Mouse (Mus musculus) kidney, adult 9 months (tissue): ENCODE results near the gene Sfmbt1.
"Not testable (repeated sequence)": the region's sequence is repeated elsewhere in the genome, so short reads cannot be mapped to it uniquely, and the experiment has no call there.

ENCODE experiments used
- DNase-seq: peaks from one replicate; pipeline ENCODE4 v3.0.0; 2022

The Sfmbt1 gene

GRCm38 (mm10) chr14:30718696-30719095, 4.0 kb downstream of the Sfmbt1 start:
- DNase-seq, result not testable (repeated sequence)

- DNase-seq, result no peak
Observed at GRCm38 (mm10) chr14:30719514-30719913, 4.9 kb downstream of the Sfmbt1 start.

GRCm38 (mm10) chr14:30721850-30722249, 7.2 kb downstream of the Sfmbt1 start:
- DNase-seq, result no peak

GRCm38 (mm10) chr14:30722406-30722805, 7.8 kb downstream of the Sfmbt1 start:
- DNase-seq, result no peak

- no peak for DNase-seq
Observed at GRCm38 (mm10) chr14:30731896-30732295, 17.2 kb downstream of the Sfmbt1 start.

GRCm38 (mm10) chr14:30734665-30735064, 20.0 kb downstream of the Sfmbt1 start:
- no peak for DNase-seq

DNA sequence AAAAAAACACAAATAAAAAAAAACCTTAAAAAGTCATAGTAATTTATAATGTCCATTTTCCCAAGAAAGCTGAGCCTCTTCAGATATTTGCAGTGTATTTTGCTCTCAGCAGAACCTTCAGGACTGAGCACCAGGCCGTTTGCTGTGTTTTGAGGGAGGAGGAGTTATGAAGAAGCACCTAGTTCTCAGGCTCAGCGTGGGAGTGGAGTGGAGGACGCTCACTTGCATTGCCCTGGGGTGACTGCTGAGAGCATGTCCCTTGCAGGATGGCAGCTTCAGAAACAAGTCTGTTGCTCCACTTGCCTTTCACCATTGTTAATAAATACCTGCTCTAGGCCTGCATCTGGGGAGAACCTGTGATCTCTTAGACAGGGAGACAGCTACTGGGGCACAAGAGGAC, 21.2 kb downstream of the Sfmbt1 start:
- no peak for DNase-seq

- no peak for DNase-seq
Observed at GRCm38 (mm10) chr14:30736413-30736812, 21.8 kb downstream of the Sfmbt1 start.

GRCm38 (mm10) chr14:30743891-30744290, 29.2 kb downstream of the Sfmbt1 start:
- no peak for DNase-seq

- no peak for DNase-seq
Observed at GRCm38 (mm10) chr14:30746160-30746559, 31.5 kb downstream of the Sfmbt1 start.

DNA sequence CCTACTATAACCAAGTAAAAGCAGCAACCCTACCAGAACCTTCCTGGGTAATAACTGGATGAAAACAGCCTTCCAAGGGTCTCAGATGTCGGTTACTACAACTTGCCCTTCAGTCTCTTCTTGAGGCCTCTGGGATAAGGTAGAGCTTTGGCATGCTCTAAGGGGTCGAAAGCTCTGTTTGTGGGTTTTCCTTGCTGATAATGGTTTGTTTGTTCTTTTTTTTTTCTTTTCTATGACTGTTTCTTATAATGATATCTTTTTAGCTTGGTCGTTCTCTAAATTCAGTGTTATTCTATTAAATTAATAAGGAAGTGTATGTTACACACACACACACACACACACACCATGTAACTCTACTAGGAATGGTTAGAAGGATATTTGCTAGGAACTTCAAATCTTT, 42.6 kb downstream of the Sfmbt1 start:
- no peak for DNase-seq

- DNase-seq, result no peak
Observed at GRCm38 (mm10) chr14:30761211-30761610, 46.6 kb downstream of the Sfmbt1 start.

GRCm38 (mm10) chr14:30762131-30762903, 47.7 kb downstream of the Sfmbt1 start:
- no peak for DNase-seq

DNA sequence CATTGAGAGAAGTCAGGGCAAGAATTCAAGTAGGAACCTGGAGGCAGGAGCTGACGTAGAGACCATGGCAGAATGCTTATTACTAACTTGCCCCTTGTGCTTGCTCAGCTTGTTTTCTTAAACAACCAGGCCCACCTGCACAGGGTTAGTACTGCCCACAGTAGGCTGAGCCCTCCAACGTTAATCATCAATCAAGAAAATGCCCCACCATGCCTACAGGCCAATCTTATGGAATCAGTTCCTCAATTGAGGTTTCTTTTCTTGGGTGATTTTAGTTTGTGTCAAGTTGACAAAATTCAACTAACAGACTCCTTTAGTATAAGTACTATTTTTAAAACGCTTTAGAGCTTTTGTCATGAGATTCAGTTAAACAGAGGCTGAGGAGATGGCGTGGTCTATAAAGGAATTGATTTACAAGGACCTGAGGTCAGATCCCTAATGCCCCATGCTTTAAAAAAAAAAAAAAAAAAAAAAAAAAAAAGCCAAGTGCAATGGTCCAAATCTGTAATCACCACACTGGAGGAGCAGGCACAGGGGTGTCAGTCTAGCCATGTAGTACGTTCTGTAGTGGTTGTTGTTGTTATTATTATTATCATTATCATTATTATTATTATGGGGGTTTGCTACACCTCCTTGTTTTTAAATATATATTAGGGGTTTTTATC, 48.4 kb downstream of the Sfmbt1 start:
- DNase-seq, result no peak

DNA sequence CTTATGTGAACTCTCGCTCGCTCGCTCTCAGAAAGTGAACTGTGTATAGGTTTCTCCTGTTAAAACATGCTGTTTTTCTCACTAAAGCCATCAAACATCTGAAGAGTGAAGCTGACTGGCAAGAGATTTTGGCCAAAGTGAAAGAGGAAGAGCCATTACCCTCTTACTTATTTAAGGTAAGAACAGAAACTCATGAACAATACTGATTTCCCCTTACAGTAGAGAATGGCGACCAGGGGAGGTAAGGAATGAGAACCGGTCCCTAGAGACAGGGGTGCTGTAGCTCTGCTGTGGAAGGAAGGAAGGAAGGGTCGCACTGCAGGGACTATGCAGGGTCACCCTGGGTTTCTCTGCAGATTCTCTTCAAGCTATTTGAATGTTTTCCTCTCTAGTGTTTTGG, 70.0 kb downstream of the Sfmbt1 start:
- no peak for DNase-seq

DNA sequence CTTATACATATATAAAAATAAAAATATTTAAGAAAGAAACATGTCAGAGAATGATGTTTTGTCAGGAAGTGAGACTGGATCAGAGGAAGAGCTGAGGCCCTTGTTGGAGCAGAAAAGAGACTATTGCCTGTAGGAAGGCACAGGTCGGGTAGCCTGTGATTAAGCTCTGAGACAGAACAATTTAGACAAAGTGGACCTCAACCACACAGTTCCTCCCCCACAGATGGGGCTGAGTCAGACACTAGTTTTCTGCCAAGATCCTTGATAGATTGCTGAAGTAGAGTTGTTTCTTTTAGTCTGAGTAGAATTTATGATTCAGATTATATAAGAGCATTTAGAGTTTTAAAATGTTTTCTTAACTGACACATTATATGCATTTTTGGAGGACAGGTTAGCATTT, 74.8 kb downstream of the Sfmbt1 start:
- DNase-seq, result no peak

GRCm38 (mm10) chr14:30792871-30793270, 78.2 kb downstream of the Sfmbt1 start:
- no peak for DNase-seq

- no peak for DNase-seq
Observed at GRCm38 (mm10) chr14:30801756-30802155, 87.1 kb downstream of the Sfmbt1 start.

GRCm38 (mm10) chr14:30821136-30821535, 106.5 kb downstream of the Sfmbt1 start:
- DNase-seq, result no peak

GRCm38 (mm10) chr14:30824456-30824995, 109.9 kb downstream of the Sfmbt1 start:
- no peak for DNase-seq

DNA sequence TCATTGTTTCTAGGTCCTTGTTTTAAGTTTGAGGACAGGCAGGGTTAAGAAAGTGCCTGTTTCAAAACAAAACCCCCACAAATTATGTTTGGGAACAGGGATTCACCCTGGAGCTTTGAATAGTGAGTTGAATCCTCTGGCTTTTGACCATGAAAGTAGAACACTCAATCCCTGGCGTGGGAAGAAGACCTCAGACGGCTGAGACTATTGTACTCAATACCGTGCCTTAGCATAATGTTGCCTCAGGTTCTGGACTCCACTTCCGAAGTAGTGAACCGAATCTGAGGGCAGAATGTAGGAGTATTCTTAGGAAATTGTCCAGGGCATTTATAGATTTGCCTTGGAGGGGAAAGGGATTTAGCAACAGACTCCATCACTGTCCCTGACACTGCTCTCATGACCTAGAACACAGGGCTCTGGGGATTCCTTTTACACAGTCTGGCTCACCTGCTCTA, 110.4 kb downstream of the Sfmbt1 start:
- DNase-seq, result no peak

GRCm38 (mm10) chr14:30825476-30826131, 111.0 kb downstream of the Sfmbt1 start, which contains the start of gene Tmem110:
Tmem110 (plus strand) TSS chr14:30825590.
- peak; percentile 91 for DNase-seq
